Mouse (Mus musculus) hindbrain, embryonic 14.5 days (tissue): ENCODE data around the gene Slc17a7. TPM values are rescaled to one million over a fixed set of nuclear protein-coding genes. Genes with fewer than 3 reads are reported as not detected.

Experiments used
- ATAC-seq: fragments of 200-750 bp; cut with Nextera tagmentation; 2 replicates; pipeline ENCODE4 v1.8.0; 2017; ENCODE audit warnings: moderate number of reproducible peaks, mild to moderate bottlenecking, moderate TSS enrichment, moderate library complexity; ENCODE audit not compliant: low FRiP score
- DNase-seq: peaks from one replicate; pipeline ENCODE4 v3.0.0-alpha.2; 2015; ENCODE audit warnings: low spot score
- H3K27ac ChIP-seq: fragments of 300-500 bp; sonication (generic); 2 replicates; pipeline ENCODE4 v1.5.1; 2014; ENCODE audit warnings: mild to moderate bottlenecking, moderate library complexity
- H3K27me3 ChIP-seq: fragments of 300-500 bp; sonication (generic); 2 replicates; pipeline ENCODE4 v1.6.1; 2014; ENCODE audit warnings: mild to moderate bottlenecking, low read length, mixed read lengths; ENCODE audit not compliant: control insufficient read depth, insufficient read depth
- H3K36me3 ChIP-seq: fragments of 300-500 bp; sonication (generic); replicated peaks from 2 replicates; pipeline ENCODE4 v1.6.1; 2014; ENCODE audit not compliant: control insufficient read depth, insufficient read depth
- H3K4me1 ChIP-seq: fragments of 300-500 bp; sonication (generic); replicated peaks from 2 replicates; pipeline ENCODE4 v1.6.1; 2014; ENCODE audit warnings: antibody characterized with exemption, low read length, mixed read lengths; ENCODE audit not compliant: control insufficient read depth, insufficient read depth
- H3K4me2 ChIP-seq: fragments of 300-500 bp; sonication (generic); replicated peaks from 2 replicates; pipeline ENCODE4 v1.6.1; 2014; ENCODE audit warnings: mild to moderate bottlenecking, moderate library complexity
- H3K4me3 ChIP-seq: fragments of 300-500 bp; sonication (generic); replicated peaks from 2 replicates; pipeline ENCODE4 v1.5.1; 2014; ENCODE audit warnings: mild to moderate bottlenecking, low read length
- H3K9ac ChIP-seq: fragments of 300-500 bp; sonication (generic); 2 replicates; pipeline ENCODE4 v1.6.1; 2014
- H3K9me3 ChIP-seq: fragments of 300-500 bp; sonication (generic); 2 replicates; pipeline ENCODE4 v1.6.1; 2016; ENCODE audit warnings: low read length; ENCODE audit not compliant: control insufficient read depth
- WGBS: fragments of 180-500 bp; shearing (Covaris S2); extraction: QIAGEN DNeasy Blood & Tissue Kit; methylation state at CpG from one replicate; pipeline ENCODE4 v1.1.7; 2014; 5-methylcytosine and 5-hydroxymethylcytosine counted together
- microRNA counts: library from miRNA; unstranded; fragments of <30 nt; microRNA quantifications from one replicate; lab custom pipeline; 2016
- microRNA-seq: library from miRNA; unstranded; fragments of <30 nt; microRNA quantifications from one replicate; pipeline ENCODE4, GENCODE M21; 2016
- polyA plus RNA-seq: library from polyadenylated mRNA; unstranded; fragments of >200 nt; fragmentation: Nextera tagmentation; extraction: Ambion mirVana; gene quantifications from 2 replicates; pipeline ENCODE4 v1.2.1, GENCODE M21; 2014

Gene Slc17a7
- polyA plus RNA-seq, 1 experiment from 2014 or later: 0.48 TPM

- H3K4me1 ChIP-seq: peaks cover 9% of the 10 kb centered on the region
- H3K9ac ChIP-seq: no peak overlapping the region
- DNase-seq (no peak), ATAC-seq (no peak)
- H3K4me3 ChIP-seq: no peak overlapping the region
- H3K36me3 ChIP-seq: no peaks in the 10 kb centered on the region
- H3K4me2 ChIP-seq: no peak overlapping the region
- peaks cover 25% of the 10 kb centered on the region for H3K27me3 ChIP-seq
- no peaks in the 10 kb centered on the region for H3K9me3 ChIP-seq
- 57% methylated on average over 5 of the region's 5 CpGs for WGBS
- no peak overlapping the region for H3K27ac ChIP-seq
Observed at GRCm38 (mm10) chr7:45213708-45214107, 50.0 kb downstream of the Slc17a7 start.

GRCm38 (mm10) chr7:45215673-45216441 is 52.1 kb downstream of the Slc17a7 start, which contains the start of gene Tead2:
Gene Tead2 (plus strand): TSS chr7:45215753.
- peak within 1 kb of the TSS; percentile 78 for H3K9ac ChIP-seq
- DNase-seq (peak; percentile 38), ATAC-seq (peak; percentile 36; the same call in 1 of the 2 replicates)
- peaks cover 9% of the 10 kb centered on the region for H3K4me1 ChIP-seq
- peak within 1 kb of the TSS; percentile 49 for H3K4me3 ChIP-seq
- H3K36me3 ChIP-seq: 0 out of 2 replicates have a peak, but pooled peaks cover 6% of the 10 kb centered on the region
- no peaks in the 10 kb centered on the region for H3K9me3 ChIP-seq
- under 1% methylated on average over 52 of the region's 55 CpGs for whole genome bisulfite sequencing
- peak within 1 kb of the TSS; percentile 62 for H3K4me2 ChIP-seq
- peak within 1 kb of the TSS; percentile 85 for H3K27ac ChIP-seq
- peaks cover 15% of the 10 kb centered on the region for H3K27me3 ChIP-seq

GRCm38 (mm10) chr7:45216442-45217183 is 52.9 kb downstream of the Slc17a7 start:
- peak; percentile 72 for DNase-seq
- peak overlapping the region; percentile 78 for H3K9ac ChIP-seq
- 2% methylated on average over 13 of the region's 13 CpGs for WGBS
- peak overlapping the region; percentile 62 for H3K4me2 ChIP-seq
- ATAC-seq: peak; percentile 71; the same call in 1 of the 2 replicates
- peaks cover 9% of the 10 kb centered on the region; the same call in 1 of the 2 replicates for H3K27me3 ChIP-seq
- H3K36me3 ChIP-seq: 0 out of 2 replicates have a peak, but pooled peaks cover 6% of the 10 kb centered on the region
- H3K27ac ChIP-seq: peak overlapping the region; percentile 85
- H3K4me3 ChIP-seq: peak overlapping the region; percentile 49
- H3K9me3 ChIP-seq: no peaks in the 10 kb centered on the region
- H3K4me1 ChIP-seq: peaks cover 9% of the 10 kb centered on the region

- 89% methylated on average over 2 of the region's 2 CpGs for WGBS
- no peak for ATAC-seq
Observed at GRCm38 (mm10) chr7:45221680-45222079, 57.9 kb downstream of the Slc17a7 start.

GRCm38 (mm10) chr7:45224826-45225225 is 61.1 kb downstream of the Slc17a7 start:
- ATAC-seq (no peak), DNase-seq (no peak)
- Histone ChIP-seq H3K9ac (no peak overlapping the region), H3K9me3 (no peaks in the 10 kb centered on the region), H3K36me3 (peaks cover 18% of the 10 kb centered on the region), H3K4me1 (no peaks in the 10 kb centered on the region), H3K27ac (no peak overlapping the region), H3K4me2 (no peak overlapping the region), H3K4me3 (no peak overlapping the region), H3K27me3 (no peaks in the 10 kb centered on the region)
- 90% methylated on average over 7 of the region's 7 CpGs for WGBS

More at GRCm38 (mm10) chr7:45221680-45222079, 57.9 kb downstream of the Slc17a7 start:
- Histone ChIP-seq H3K27me3 (no peaks in the 10 kb centered on the region), H3K4me3 (no peak overlapping the region), H3K27ac (no peak overlapping the region), H3K9me3 (no peaks in the 10 kb centered on the region), H3K4me2 (no peak overlapping the region), H3K36me3 (peaks cover 6% of the 10 kb centered on the region; the same call in 1 of the 2 replicates), H3K9ac (no peak overlapping the region), H3K4me1 (no peaks in the 10 kb centered on the region)
- no peak for DNase-seq

MicroRNA genes within 50 kb of the gene (microRNA counts, 519-probe panel; counts per million panel counts)
- microRNA mmu-miR-150 (lab: Ali Mortazavi, UCI): 4,447 counts per million, percentile 40 among the panel's probes with 10 or more counts

Small RNA genes lying within 50 kb of the gene (microRNA-seq; reads per million reads assigned to microRNA genes)
- gene Mir150 (156 reads per million, percentile 55 among the genes with 10 or more reads in this experiment), gene Mir5121 (16.5 reads per million, percentile 34 among the genes with 10 or more reads in this experiment), gene Mir7055 (not detected)

Other genes with a start within 250 kb of the Slc17a7 start
- 123 and 135 TPM in 2 replicates for gene Ap2a1, start 234.5 kb upstream of the Slc17a7 start, polyA plus RNA-seq
- 0.14 and 0.33 TPM in 2 replicates for gene Tsks, start 220.7 kb upstream of the Slc17a7 start, polyA plus RNA-seq
- 53.3 and 53.8 TPM in 2 replicates for gene Cpt1c, start 189.1 kb upstream of the Slc17a7 start, polyA plus RNA-seq
- gene Prmt1, start 177.4 kb upstream of the Slc17a7 start, polyA plus RNA-seq: 194 and 210 TPM in 2 replicates
- 52.1 and 56.9 TPM in 2 replicates for gene Irf3, start 166.3 kb upstream of the Slc17a7 start, polyA plus RNA-seq
- gene Bcl2l12, start 165.2 kb upstream of the Slc17a7 start, polyA plus RNA-seq: 9.2 and 12.6 TPM in 2 replicates
- gene Scaf1, start 147.6 kb upstream of the Slc17a7 start, polyA plus RNA-seq: 59.7 and 61.9 TPM in 2 replicates
- gene Rras, start 146.0 kb upstream of the Slc17a7 start, polyA plus RNA-seq: 14.2 and 15.2 TPM in 2 replicates
- 16.5 and 16.8 TPM in 2 replicates for gene Prr12, start 111.1 kb upstream of the Slc17a7 start, polyA plus RNA-seq
- gene Nosip, start 101.5 kb upstream of the Slc17a7 start, polyA plus RNA-seq: 57.9 and 62.1 TPM in 2 replicates
- gene Prrg2, start 101.3 kb upstream of the Slc17a7 start, polyA plus RNA-seq: 12.8 and 13.9 TPM in 2 replicates
- 77.7 and 93.3 TPM in 2 replicates for gene Rcn3, start 71.7 kb upstream of the Slc17a7 start, polyA plus RNA-seq
- gene Fcgrt, start 60.1 kb upstream of the Slc17a7 start, polyA plus RNA-seq: 37.7 and 40.5 TPM in 2 replicates
- gene Rps11, start 39.5 kb upstream of the Slc17a7 start, polyA plus RNA-seq: 767 and 952 TPM in 2 replicates
- gene Rpl13a, start 35.2 kb upstream of the Slc17a7 start, polyA plus RNA-seq: 725 and 835 TPM in 2 replicates
- gene Gm45713, start 27.7 kb upstream of the Slc17a7 start, polyA plus RNA-seq: 0.22 TPM in 1 of 2 replicates, not detected in the other
- 1.7 and 1.8 TPM in 2 replicates for gene Flt3l, start 27.5 kb upstream of the Slc17a7 start, polyA plus RNA-seq
- 91.0 and 93.5 TPM in 2 replicates for gene Pih1d1, start 9.6 kb upstream of the Slc17a7 start, polyA plus RNA-seq
- 16.0 and 21.3 TPM in 2 replicates for gene Aldh16a1, start 9.4 kb upstream of the Slc17a7 start, polyA plus RNA-seq
- gene Gfy, start 15.6 kb downstream of the Slc17a7 start, polyA plus RNA-seq: not detected in 2 replicates
- 0.83 TPM in 1 of 2 replicates, not detected in the other for gene Pth2, start 17.0 kb downstream of the Slc17a7 start, polyA plus RNA-seq
- gene Ccdc155, start 40.9 kb downstream of the Slc17a7 start, polyA plus RNA-seq: 0.50 and 0.57 TPM in 2 replicates
- 8.7 and 11.3 TPM in 2 replicates for gene Dkkl1, start 48.2 kb downstream of the Slc17a7 start, polyA plus RNA-seq
- 37.7 and 48.0 TPM in 2 replicates for gene Tead2, start 51.8 kb downstream of the Slc17a7 start, polyA plus RNA-seq
- gene Cd37, start 75.2 kb downstream of the Slc17a7 start, polyA plus RNA-seq: 0.94 and 1.2 TPM in 2 replicates
- 0.33 and 0.67 TPM in 2 replicates for gene Slc6a16, start 77.1 kb downstream of the Slc17a7 start, polyA plus RNA-seq
- gene Slc6a21, start 113.6 kb downstream of the Slc17a7 start, polyA plus RNA-seq: not detected in 2 replicates
- 7.8 and 9.3 TPM in 2 replicates for gene Trpm4, start 169.8 kb downstream of the Slc17a7 start, polyA plus RNA-seq
- gene Hrc, start 171.3 kb downstream of the Slc17a7 start, polyA plus RNA-seq: 0.20 and 0.41 TPM in 2 replicates
- gene Ppfia3, start 203.1 kb downstream of the Slc17a7 start, polyA plus RNA-seq: 29.8 and 32.3 TPM in 2 replicates
- gene Lin7b, start 206.6 kb downstream of the Slc17a7 start, polyA plus RNA-seq: 34.8 and 37.9 TPM in 2 replicates
- 61.4 and 72.3 TPM in 2 replicates for gene Snrnp70, start 231.8 kb downstream of the Slc17a7 start, polyA plus RNA-seq
- gene Kcna7, start 241.7 kb downstream of the Slc17a7 start, polyA plus RNA-seq: not detected in 2 replicates
- 0.13 TPM in 1 of 2 replicates, not detected in the other for gene Ntf5, start 249.7 kb downstream of the Slc17a7 start, polyA plus RNA-seq